Mouse (Mus musculus): Measurements from ENCODE around the gene Zfp287.

Zfp287 gene

GRCm38 (mm10) chr11:62701218-62701617, 30.5 kb downstream of the Zfp287 start:
- no peak for DNase-seq (ENCODE audit: low spot score in 2 of 2)

GRCm38 (mm10) chr11:62699749-62700148, 32.0 kb downstream of the Zfp287 start:
- no peak for DNase-seq (ENCODE audit: low spot score in 2 of 2)

GRCm38 (mm10) chr11:62695126-62695525, 36.6 kb downstream of the Zfp287 start:
- DNase-seq (ENCODE audit: low spot score in 2 of 2) = no peak

- peak in 1 of 2 experiments; percentile 13 for DNase-seq (ENCODE audit: low spot score in 2 of 2)
Measured at GRCm38 (mm10) chr11:62693299-62694184, 38.2 kb downstream of the Zfp287 start.

GRCm38 (mm10) chr11:62691592-62691991, 40.1 kb downstream of the Zfp287 start:
- DNase-seq (ENCODE audit: low spot score in 2 of 2) = no peak

- DNase-seq (ENCODE audit: low spot score in 2 of 2) = no peak
Measured at GRCm38 (mm10) chr11:62679954-62680353, 51.8 kb downstream of the Zfp287 start.

GRCm38 (mm10) chr11:62678778-62679354, 52.8 kb downstream of the Zfp287 start:
- DNase-seq (ENCODE audit: low spot score in 2 of 2) = no peak

- no peak for DNase-seq (ENCODE audit: low spot score in 2 of 2)
Measured at GRCm38 (mm10) chr11:62676290-62676596, 55.5 kb downstream of the Zfp287 start.

GRCm38 (mm10) chr11:62675480-62676289, 56.0 kb downstream of the Zfp287 start:
- DNase-seq (ENCODE audit: low spot score in 2 of 2) = peak in 1 of 2 experiments; percentile 27

GRCm38 (mm10) chr11:62670006-62670405, 61.7 kb downstream of the Zfp287 start:
- DNase-seq (ENCODE audit: low spot score in 2 of 2) = no peak

- no peak for DNase-seq (ENCODE audit: low spot score in 2 of 2)
Measured at GRCm38 (mm10) chr11:62669471-62669870, 62.2 kb downstream of the Zfp287 start.

GRCm38 (mm10) chr11:62668986-62669385, 62.7 kb downstream of the Zfp287 start:
- no peak for DNase-seq (ENCODE audit: low spot score in 2 of 2)

- no peak for DNase-seq (ENCODE audit: low spot score in 2 of 2)
Measured at GRCm38 (mm10) chr11:62664250-62664649, 67.5 kb downstream of the Zfp287 start.

- no peak for DNase-seq (ENCODE audit: low spot score in 2 of 2)
Measured at GRCm38 (mm10) chr11:62660885-62661284, 70.8 kb downstream of the Zfp287 start.

- no peak for DNase-seq (ENCODE audit: low spot score in 2 of 2)
Measured at GRCm38 (mm10) chr11:62652080-62652479, 79.6 kb downstream of the Zfp287 start.

GRCm38 (mm10) chr11:62651563-62651962, 80.1 kb downstream of the Zfp287 start:
- no peak for DNase-seq (ENCODE audit: low spot score in 2 of 2)
